Mouse (Mus musculus): ENCODE measurements around the gene Ppdpf. TPM values are rescaled to one million over a fixed set of nuclear protein-coding genes. Genes with fewer than 3 reads are reported as not detected.

Ppdpf gene
- 444 TPM in 2 replicates for polyA plus RNA-seq (2015; fragmentation: Nextera tagmentation; extraction: Ambion mirVana)

DNA sequence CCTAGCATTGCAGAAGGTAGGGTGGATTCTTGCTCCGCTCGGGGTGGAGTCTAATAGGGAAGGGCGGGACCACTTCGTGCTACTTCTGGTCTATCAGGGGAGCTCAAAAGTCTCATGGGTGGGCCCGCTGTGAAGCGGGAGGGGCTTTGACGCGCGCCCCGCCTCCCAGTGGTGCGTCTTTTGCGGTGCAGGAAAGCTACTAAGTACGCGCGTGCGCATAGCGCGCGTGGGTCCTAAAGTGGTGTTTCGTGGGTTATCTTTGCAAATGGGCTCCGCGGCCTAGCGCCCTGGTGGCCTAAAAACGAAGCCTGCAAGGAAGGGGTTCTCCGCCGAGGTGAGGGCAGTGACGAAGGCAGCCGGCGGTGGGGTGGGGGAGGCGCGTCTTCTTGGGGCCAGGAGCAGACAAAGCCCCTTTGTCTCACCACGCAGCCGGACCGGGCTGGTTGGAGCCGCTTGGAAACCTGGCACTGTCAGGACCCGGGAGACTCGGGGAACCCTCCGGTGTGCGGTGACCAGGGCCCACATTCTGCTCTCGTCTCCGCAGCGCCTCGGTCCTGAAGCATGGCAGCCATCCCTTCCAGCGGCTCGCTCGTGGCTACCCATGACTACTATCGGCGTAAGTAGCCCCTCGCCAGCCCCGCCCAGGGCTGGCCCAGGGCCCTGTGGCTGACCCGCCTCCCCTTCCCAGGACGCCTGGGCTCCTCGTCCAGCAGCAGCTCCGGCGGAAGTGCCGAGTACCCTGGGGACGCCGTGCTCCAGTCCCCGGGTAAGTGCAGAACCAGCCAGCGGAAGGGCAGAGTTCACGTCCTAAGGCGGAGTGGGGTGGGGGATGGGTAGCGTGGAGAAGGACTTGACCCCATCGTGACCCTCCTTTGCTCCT lies at the start of gene Ppdpf:
Gene Ppdpf (plus strand): TSS at position 127 of the 880 bp plus-strand sequence.
- Histone ChIP-seq H3K4me2 (peak within 1 kb of the TSS; percentile 68), H3K4me3 (peak within 1 kb of the TSS; percentile 62), H3K27ac (peak within 1 kb of the TSS; percentile 96), H3K36me3 (peaks cover 13% of the 10 kb centered on the region), H3K9me3 (no peaks in the 10 kb centered on the region), H3K4me1 (replicated peaks) (peaks cover 20% of the 10 kb centered on the region), H3K27me3 (0 out of 2 replicates have a peak, but pooled peaks cover 2% of the 10 kb centered on the region), H3K9ac (peak within 1 kb of the TSS; percentile 98)
- peak; percentile 91 for ATAC-seq (ENCODE audit: low FRiP score)
- WGBS = under 1% methylated on average over 64 of the region's 64 CpGs

GRCm38 (mm10) chr2:181139641-181140193 lies 47.3 kb upstream of the Ppdpf start:
- ATAC-seq (ENCODE audit: low FRiP score) = no peak
- Histone ChIP-seq H3K36me3 (no peaks in the 10 kb centered on the region), H3K4me2 (no peak overlapping the region), H3K27ac (no peak overlapping the region), H3K4me1 (replicated peaks) (peaks cover 7% of the 10 kb centered on the region), H3K9me3 (no peaks in the 10 kb centered on the region), H3K4me3 (no peak overlapping the region), H3K9ac (no peak overlapping the region), H3K27me3 (peaks cover 37% of the 10 kb centered on the region)
- 86% methylated on average over 5 of the region's 5 CpGs for WGBS

DNA sequence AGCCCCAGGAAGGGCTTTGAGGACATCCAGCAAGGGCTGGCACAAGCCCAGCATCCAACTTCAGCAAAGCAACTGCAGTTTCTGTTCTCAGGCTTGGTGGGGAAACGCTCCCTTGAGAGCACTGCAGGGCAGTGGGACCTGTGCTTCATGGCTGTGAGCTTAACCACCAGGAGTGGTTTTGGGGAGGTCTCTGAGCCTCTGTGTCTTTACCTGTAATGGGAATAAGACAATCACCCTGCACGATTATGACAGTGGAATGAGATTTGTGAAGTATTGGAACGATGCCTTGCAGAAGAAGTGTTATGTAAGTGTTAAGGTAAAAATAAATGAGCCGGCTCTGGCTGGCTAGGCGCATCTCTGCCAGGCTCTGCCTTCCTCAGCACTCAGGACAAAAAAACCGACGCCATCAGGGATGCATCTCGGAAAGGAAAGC lies 44.3 kb upstream of the Ppdpf start:
- Histone ChIP-seq H3K27me3 (peaks cover 29% of the 10 kb centered on the region), H3K36me3 (peaks cover 4% of the 10 kb centered on the region; the same call in 1 of the 2 replicates), H3K4me2 (no peak overlapping the region), H3K27ac (no peak overlapping the region), H3K9me3 (no peaks in the 10 kb centered on the region), H3K9ac (no peak overlapping the region), H3K4me3 (no peak overlapping the region), H3K4me1 (replicated peaks) (peaks cover 5% of the 10 kb centered on the region)
- ATAC-seq (ENCODE audit: low FRiP score) = no peak
- 67% methylated on average over 8 of the region's 8 CpGs for WGBS

GRCm38 (mm10) chr2:181143509-181144276 lies 43.4 kb upstream of the Ppdpf start:
- H3K4me2 ChIP-seq = no peak overlapping the region
- no peak overlapping the region for H3K4me3 ChIP-seq
- H3K9ac ChIP-seq = no peak overlapping the region
- H3K9me3 ChIP-seq = no peaks in the 10 kb centered on the region
- WGBS = 63% methylated on average over 2 of the region's 2 CpGs
- peaks cover 21% of the 10 kb centered on the region for H3K27me3 ChIP-seq
- H3K4me1 ChIP-seq (replicated peaks) = peaks cover 14% of the 10 kb centered on the region
- H3K36me3 ChIP-seq = peaks cover 4% of the 10 kb centered on the region; the same call in 1 of the 2 replicates
- H3K27ac ChIP-seq = no peak overlapping the region
- no peak for ATAC-seq (ENCODE audit: low FRiP score)

DNA sequence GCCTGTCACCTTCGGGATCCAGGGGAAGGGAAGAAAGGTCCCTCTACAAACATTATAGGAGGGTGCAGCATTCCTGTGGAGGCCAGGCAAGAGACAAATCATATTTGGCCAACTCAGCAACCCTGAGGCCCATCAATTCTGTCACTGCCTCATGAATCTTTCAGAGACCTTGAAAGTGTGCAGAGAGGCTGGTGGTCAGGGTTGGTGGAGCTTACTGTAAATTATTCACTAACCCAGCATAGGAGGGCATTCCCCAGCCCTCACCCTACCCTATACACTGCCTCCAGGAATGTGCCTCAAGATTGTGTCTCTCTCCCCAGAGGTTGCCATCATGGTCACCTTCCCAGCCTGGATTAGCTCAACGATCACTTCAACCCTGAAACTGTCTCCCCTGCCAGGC lies 42.4 kb upstream of the Ppdpf start:
- H3K27ac ChIP-seq = no peak overlapping the region

DNA sequence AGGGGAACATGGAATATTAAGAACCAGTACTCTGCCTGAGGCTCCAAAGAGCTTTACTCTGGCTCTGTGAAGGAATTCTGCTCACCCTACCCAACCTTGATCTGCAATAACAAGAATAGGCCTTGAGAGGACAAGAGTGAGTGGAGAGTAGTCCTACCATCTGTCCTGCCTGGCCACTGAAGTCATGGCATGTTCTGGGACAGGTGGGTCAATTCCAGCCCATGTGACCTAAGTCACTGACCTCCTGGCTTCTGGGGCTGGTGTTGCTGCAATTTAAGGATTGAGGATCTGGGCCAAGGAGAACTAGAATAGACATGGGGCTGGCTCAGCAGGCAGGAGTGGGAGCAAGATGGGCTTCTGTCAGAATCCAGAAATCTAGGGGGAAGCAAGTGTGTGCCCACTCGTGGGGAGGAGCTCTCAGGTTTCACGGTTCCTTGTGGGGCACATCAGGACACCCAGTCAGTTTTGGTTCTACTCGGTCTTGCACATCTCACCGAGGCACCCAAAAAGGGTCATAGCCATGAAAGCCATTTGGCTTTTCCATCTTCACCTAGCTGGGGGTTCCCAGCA lies 40.0 kb upstream of the Ppdpf start:
- peak overlapping the region; percentile 39 for H3K4me3 ChIP-seq
- no peak overlapping the region for H3K27ac ChIP-seq
- ATAC-seq (ENCODE audit: low FRiP score) = no peak
- WGBS = 54% methylated on average over 4 of the region's 4 CpGs
- H3K27me3 ChIP-seq = peaks cover 46% of the 10 kb centered on the region
- H3K9me3 ChIP-seq = no peaks in the 10 kb centered on the region
- peaks cover 16% of the 10 kb centered on the region for H3K4me1 ChIP-seq (replicated peaks)
- peaks cover 21% of the 10 kb centered on the region for H3K36me3 ChIP-seq
- H3K9ac ChIP-seq = no peak overlapping the region
- H3K4me2 ChIP-seq = peak overlapping the region; percentile 68

More for the DNA sequence above, 42.4 kb upstream of the Ppdpf start:
- WGBS = 84% methylated on average over 2 of the region's 2 CpGs
- Histone ChIP-seq H3K4me2 (no peak overlapping the region), H3K36me3 (peaks cover 11% of the 10 kb centered on the region), H3K27me3 (peaks cover 31% of the 10 kb centered on the region), H3K4me3 (no peak overlapping the region), H3K9ac (no peak overlapping the region), H3K4me1 (replicated peaks) (peaks cover 16% of the 10 kb centered on the region), H3K9me3 (no peaks in the 10 kb centered on the region)
- ATAC-seq (ENCODE audit: low FRiP score) = no peak

- Histone ChIP-seq H3K4me1 (replicated peaks) (peaks cover 16% of the 10 kb centered on the region), H3K9me3 (no peaks in the 10 kb centered on the region), H3K4me3 (peak overlapping the region; percentile 39), H3K4me2 (peak overlapping the region; percentile 68), H3K9ac (peak overlapping the region; percentile 64), H3K27ac (no peak overlapping the region), H3K27me3 (peaks cover 50% of the 10 kb centered on the region), H3K36me3 (peaks cover 26% of the 10 kb centered on the region)
- ATAC-seq (ENCODE audit: low FRiP score) = no peak
- 1% methylated on average over 58 of the region's 61 CpGs for WGBS
Measured at GRCm38 (mm10) chr2:181147546-181148317, 39.3 kb upstream of the Ppdpf start.

DNA sequence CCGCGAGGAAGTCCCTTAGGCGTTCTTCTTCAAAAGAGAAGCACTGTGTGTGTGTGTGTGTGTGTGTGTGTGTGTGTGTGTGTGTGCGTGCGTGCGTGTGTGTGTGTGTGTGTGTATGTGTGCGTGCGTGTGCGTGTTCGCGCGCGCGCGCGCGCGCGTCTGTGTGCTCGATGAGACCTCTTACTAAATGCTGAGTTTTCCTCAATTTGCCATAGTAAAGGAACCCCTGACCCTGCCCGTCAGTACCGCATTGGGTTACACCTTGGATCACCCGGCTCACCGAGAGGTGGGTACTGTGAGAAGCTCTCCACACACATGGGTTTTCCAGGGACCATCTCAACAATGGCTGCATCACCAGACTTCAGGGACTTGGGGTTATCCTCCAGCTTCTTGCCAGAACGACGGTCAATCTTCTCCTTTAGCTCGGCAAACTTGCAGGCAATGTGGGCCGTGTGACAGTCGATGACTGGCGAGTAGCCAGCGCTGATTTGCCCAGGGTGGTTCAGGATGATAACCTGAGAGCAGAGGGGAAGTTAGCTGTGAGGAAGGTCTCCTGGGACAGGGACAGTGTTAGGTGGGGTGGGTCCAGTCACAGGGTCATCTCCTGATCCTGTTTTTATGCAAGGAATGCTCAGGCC lies 38.6 kb upstream of the Ppdpf start:
- H3K36me3 ChIP-seq = peaks cover 33% of the 10 kb centered on the region
- peak overlapping the region; percentile 68 for H3K4me2 ChIP-seq
- peak overlapping the region; percentile 39 for H3K4me3 ChIP-seq
- peak overlapping the region; percentile 64 for H3K9ac ChIP-seq
- H3K4me1 ChIP-seq (replicated peaks) = peaks cover 16% of the 10 kb centered on the region
- ATAC-seq (ENCODE audit: low FRiP score) = no peak
- peaks cover 55% of the 10 kb centered on the region for H3K27me3 ChIP-seq
- H3K9me3 ChIP-seq = no peaks in the 10 kb centered on the region
- no peak overlapping the region for H3K27ac ChIP-seq
- 17% methylated on average over 31 of the region's 31 CpGs for WGBS

GRCm38 (mm10) chr2:181150281-181150680 lies 36.8 kb upstream of the Ppdpf start:
- no peak overlapping the region for H3K4me2 ChIP-seq
- no peak overlapping the region for H3K27ac ChIP-seq
- H3K9ac ChIP-seq = no peak overlapping the region
- H3K9me3 ChIP-seq = no peaks in the 10 kb centered on the region
- peaks cover 28% of the 10 kb centered on the region for H3K4me1 ChIP-seq (replicated peaks)
- no peak for ATAC-seq (ENCODE audit: low FRiP score)
- 76% methylated on average over 6 of the region's 6 CpGs for WGBS
- H3K4me3 ChIP-seq = no peak overlapping the region
- H3K36me3 ChIP-seq = peaks cover 35% of the 10 kb centered on the region
- peaks cover 68% of the 10 kb centered on the region for H3K27me3 ChIP-seq

GRCm38 (mm10) chr2:181152701-181153100 lies 34.3 kb upstream of the Ppdpf start:
- Histone ChIP-seq H3K4me2 (no peak overlapping the region), H3K9ac (no peak overlapping the region), H3K36me3 (peaks cover 31% of the 10 kb centered on the region), H3K4me3 (no peak overlapping the region), H3K4me1 (replicated peaks) (peaks cover 45% of the 10 kb centered on the region), H3K9me3 (no peaks in the 10 kb centered on the region), H3K27ac (no peak overlapping the region), H3K27me3 (peaks cover 66% of the 10 kb centered on the region)
- no peak for ATAC-seq (ENCODE audit: low FRiP score)
- WGBS = 94% methylated on average over 17 of the region's 17 CpGs

- H3K4me1 ChIP-seq (replicated peaks) = peaks cover 42% of the 10 kb centered on the region
- H3K27me3 ChIP-seq = peaks cover 67% of the 10 kb centered on the region
- H3K9me3 ChIP-seq = no peaks in the 10 kb centered on the region
- WGBS = 93% methylated on average over 1 of the region's 1 CpGs
- no peak overlapping the region for H3K27ac ChIP-seq
- H3K36me3 ChIP-seq = peaks cover 31% of the 10 kb centered on the region
- no peak overlapping the region for H3K4me3 ChIP-seq
- H3K4me2 ChIP-seq = no peak overlapping the region
- no peak overlapping the region for H3K9ac ChIP-seq
- no peak for ATAC-seq (ENCODE audit: low FRiP score)
Measured at GRCm38 (mm10) chr2:181153131-181153530, 33.9 kb upstream of the Ppdpf start.

All from hindbrain, embryonic 13.5 days (tissue).